Mouse (Mus musculus) midbrain, embryonic 14.5 days (tissue): ENCODE measurements around the gene St3gal2. TPM values are rescaled to one million over a fixed set of nuclear protein-coding genes. Genes with fewer than 3 reads are reported as not detected.

Experiments used
- ATAC-seq: fragments of 200-750 bp; cut with Nextera tagmentation; 2 replicates; pipeline ENCODE4 v1.8.0; 2017; ENCODE audit warnings: moderate number of reproducible peaks, moderate library complexity; ENCODE audit not compliant: low FRiP score, low TSS enrichment
- DNase-seq: peaks from one replicate; pipeline ENCODE4 v3.0.0-alpha.2; 2015
- H3K27ac ChIP-seq: fragments of 300-500 bp; sonication (generic); replicated peaks from 2 replicates; pipeline ENCODE4 v1.5.1; 2014; ENCODE audit warnings: mild to moderate bottlenecking, low read depth, low read length, moderate library complexity
- H3K27me3 ChIP-seq: fragments of 300-500 bp; sonication (generic); 2 replicates; pipeline ENCODE4 v1.6.1; 2014; ENCODE audit warnings: low read length, control low read depth, mixed read lengths; ENCODE audit not compliant: control insufficient read depth, insufficient read depth
- H3K36me3 ChIP-seq: fragments of 300-500 bp; sonication (generic); 2 replicates; pipeline ENCODE4 v1.6.1; 2014; ENCODE audit warnings: low read length, control low read depth; ENCODE audit not compliant: control insufficient read depth, insufficient read depth
- H3K4me1 ChIP-seq: fragments of 300-500 bp; sonication (generic); 2 replicates; pipeline ENCODE4 v1.6.1; 2014; ENCODE audit warnings: mild to moderate bottlenecking, antibody characterized with exemption, low read length, control low read depth; ENCODE audit not compliant: control insufficient read depth, insufficient read depth
- H3K4me2 ChIP-seq: fragments of 300-500 bp; sonication (generic); 2 replicates; pipeline ENCODE4 v1.6.1; 2014; ENCODE audit warnings: mild to moderate bottlenecking, low read length, moderate library complexity
- H3K4me3 ChIP-seq: fragments of 300-500 bp; sonication (generic); replicated peaks from 2 replicates; pipeline ENCODE4 v1.5.1; 2014; ENCODE audit warnings: low read depth, low read length
- H3K9ac ChIP-seq: fragments of 300-500 bp; sonication (generic); replicated peaks from 2 replicates; pipeline ENCODE4 v1.6.1; 2014; ENCODE audit warnings: mild to moderate bottlenecking, low read length, moderate library complexity
- H3K9me3 ChIP-seq: fragments of 300-500 bp; sonication (generic); 2 replicates; pipeline ENCODE4 v1.6.1; 2016; ENCODE audit warnings: low read length, control low read depth, mixed read lengths; ENCODE audit not compliant: control insufficient read depth
- WGBS: fragments of 180-500 bp; shearing (Covaris S2); extraction: QIAGEN DNeasy Blood & Tissue Kit; methylation state at CpG from one replicate; pipeline ENCODE4 v1.1.7; 2014; 5-methylcytosine and 5-hydroxymethylcytosine counted together
- polyA plus RNA-seq: library from polyadenylated mRNA; unstranded; fragments of >200 nt; fragmentation: Nextera tagmentation; extraction: Ambion mirVana; gene quantifications from 2 replicates; pipeline ENCODE4 v1.2.1, GENCODE M21; 2014

The St3gal2 gene
- polyA plus RNA-seq, 1 experiment from 2014 or later = 16.5 TPM

- WGBS = 95% methylated on average over 12 of the region's 12 CpGs
- H3K36me3 ChIP-seq = peaks cover 52% of the 10 kb centered on the region
- H3K4me2 ChIP-seq = no peak overlapping the region
- H3K4me3 ChIP-seq = no peak overlapping the region
- H3K27me3 ChIP-seq = no peaks in the 10 kb centered on the region
- H3K9me3 ChIP-seq = no peaks in the 10 kb centered on the region
- H3K4me1 ChIP-seq = no peaks in the 10 kb centered on the region
- no peak overlapping the region for H3K27ac ChIP-seq
- H3K9ac ChIP-seq = no peak overlapping the region
- ATAC-seq (no peak), DNase-seq (no peak)
Observed at GRCm38 (mm10) chr8:110959071-110959780, 39.5 kb downstream of the St3gal2 start.

- no peaks in the 10 kb centered on the region for H3K9me3 ChIP-seq
- H3K27ac ChIP-seq = no peak overlapping the region
- ATAC-seq (no peak), DNase-seq (no peak)
- peaks cover 54% of the 10 kb centered on the region for H3K36me3 ChIP-seq
- no peak overlapping the region for H3K4me2 ChIP-seq
- no peak overlapping the region for H3K9ac ChIP-seq
- H3K4me3 ChIP-seq = no peak overlapping the region
- 95% methylated on average over 6 of the region's 6 CpGs for WGBS
- no peaks in the 10 kb centered on the region for H3K27me3 ChIP-seq
- H3K4me1 ChIP-seq = no peaks in the 10 kb centered on the region
Observed at GRCm38 (mm10) chr8:110959906-110960305, 40.2 kb downstream of the St3gal2 start.

- ATAC-seq = no peak
- Histone ChIP-seq H3K4me2 (no peak overlapping the region), H3K4me1 (no peaks in the 10 kb centered on the region), H3K36me3 (peaks cover 57% of the 10 kb centered on the region), H3K9me3 (no peaks in the 10 kb centered on the region), H3K27ac (no peak overlapping the region), H3K4me3 (no peak overlapping the region), H3K27me3 (no peaks in the 10 kb centered on the region), H3K9ac (no peak overlapping the region)
- no peak for DNase-seq
- 92% methylated on average over 2 of the region's 2 CpGs for WGBS
Observed at GRCm38 (mm10) chr8:110963051-110963450, 43.3 kb downstream of the St3gal2 start.

GRCm38 (mm10) chr8:110964666-110965065 is 44.9 kb downstream of the St3gal2 start:
- Histone ChIP-seq H3K9me3 (no peaks in the 10 kb centered on the region), H3K9ac (no peak overlapping the region), H3K4me2 (no peak overlapping the region), H3K27ac (no peak overlapping the region), H3K4me1 (no peaks in the 10 kb centered on the region), H3K36me3 (peaks cover 47% of the 10 kb centered on the region), H3K4me3 (no peak overlapping the region), H3K27me3 (no peaks in the 10 kb centered on the region)
- ATAC-seq (no peak), DNase-seq (peak; percentile 15)
- WGBS = 72% methylated on average over 7 of the region's 7 CpGs

GRCm38 (mm10) chr8:110965594-110965993 is 45.9 kb downstream of the St3gal2 start:
- no peaks in the 10 kb centered on the region for H3K9me3 ChIP-seq
- H3K4me2 ChIP-seq = no peak overlapping the region
- 69% methylated on average over 7 of the region's 7 CpGs for WGBS
- no peaks in the 10 kb centered on the region for H3K27me3 ChIP-seq
- no peak for ATAC-seq
- no peak overlapping the region for H3K9ac ChIP-seq
- H3K27ac ChIP-seq = no peak overlapping the region
- H3K4me1 ChIP-seq = peaks cover 2% of the 10 kb centered on the region
- no peak overlapping the region for H3K4me3 ChIP-seq
- H3K36me3 ChIP-seq = peaks cover 40% of the 10 kb centered on the region
- peak; percentile 12 for DNase-seq

GRCm38 (mm10) chr8:110966586-110966985 is 46.9 kb downstream of the St3gal2 start:
- H3K4me1 ChIP-seq = peaks cover 4% of the 10 kb centered on the region
- no peak for DNase-seq
- H3K4me3 ChIP-seq = no peak overlapping the region
- no peak overlapping the region for H3K27ac ChIP-seq
- H3K9ac ChIP-seq = no peak overlapping the region
- H3K27me3 ChIP-seq = no peaks in the 10 kb centered on the region
- no peak for ATAC-seq
- 93% methylated on average over 8 of the region's 8 CpGs for WGBS
- no peaks in the 10 kb centered on the region for H3K9me3 ChIP-seq
- peaks cover 40% of the 10 kb centered on the region for H3K36me3 ChIP-seq
- H3K4me2 ChIP-seq = no peak overlapping the region

- no peak overlapping the region for H3K4me3 ChIP-seq
- no peak overlapping the region for H3K9ac ChIP-seq
- WGBS = 85% methylated on average over 9 of the region's 9 CpGs
- peaks cover 32% of the 10 kb centered on the region for H3K36me3 ChIP-seq
- no peak for DNase-seq
- no peak overlapping the region for H3K27ac ChIP-seq
- ATAC-seq = no peak
- H3K4me2 ChIP-seq = no peak overlapping the region
- H3K9me3 ChIP-seq = no peaks in the 10 kb centered on the region
- peaks cover 4% of the 10 kb centered on the region for H3K4me1 ChIP-seq
- no peaks in the 10 kb centered on the region for H3K27me3 ChIP-seq
Observed at GRCm38 (mm10) chr8:110967326-110967725, 47.6 kb downstream of the St3gal2 start.

GRCm38 (mm10) chr8:110969910-110970770 is 50.4 kb downstream of the St3gal2 start:
- Histone ChIP-seq H3K9ac (peak overlapping the region; percentile 57), H3K4me2 (peak overlapping the region; percentile 69), H3K27ac (peak overlapping the region; percentile 60; the same call in 1 of the 2 replicates), H3K4me3 (peak overlapping the region; percentile 49), H3K36me3 (peaks cover 40% of the 10 kb centered on the region), H3K4me1 (peaks cover 4% of the 10 kb centered on the region), H3K27me3 (no peaks in the 10 kb centered on the region), H3K9me3 (no peaks in the 10 kb centered on the region)
- ATAC-seq (peak; percentile 98), DNase-seq (peak; percentile 97)
- 5% methylated on average over 45 of the region's 45 CpGs for WGBS
